Mouse (Mus musculus) liver, adult 2 months (tissue): ENCODE results near the gene Prrt3. TPM values are rescaled to one million over a fixed set of nuclear protein-coding genes. Genes with fewer than 3 reads are reported as not detected.

Experiments used
- DNase-seq: peaks from one replicate; pipeline ENCODE4 v3.0.0-alpha.2; 2011; ENCODE audit warnings: low read depth, low spot score; ENCODE audit errors: extremely low read depth
- H3K27ac ChIP-seq: fragments of 200-500 bp; replicated peaks from 2 replicates; pipeline ENCODE4 v1.5.1; 2012; ENCODE audit warnings: low read depth, mild to moderate bottlenecking, control low read depth, inconsistent platforms, low read length; ENCODE audit not compliant: insufficient read depth
- H3K27me3 ChIP-seq: fragments of 200-500 bp; 2 replicates; pipeline ENCODE4 v1.6.1; 2012; ENCODE audit warnings: mild to moderate bottlenecking, moderate library complexity, low read length, inconsistent platforms; ENCODE audit not compliant: control insufficient read depth, insufficient read depth
- H3K36me3 ChIP-seq: fragments of 200-500 bp; 2 replicates; pipeline ENCODE4 v1.6.1; 2012; ENCODE audit warnings: low read length, inconsistent platforms; ENCODE audit not compliant: control insufficient read depth, insufficient read depth
- H3K4me1 ChIP-seq: fragments of 200-500 bp; 2 replicates; pipeline ENCODE4 v1.6.1; 2011; ENCODE audit warnings: low read length; ENCODE audit not compliant: control insufficient read depth, insufficient read depth
- H3K4me3 ChIP-seq: fragments of 200-500 bp; 2 replicates; pipeline ENCODE4 v1.5.1; 2011; ENCODE audit warnings: low read depth, mild to moderate bottlenecking, control low read depth, low read length, moderate library complexity; ENCODE audit not compliant: insufficient read depth
- H3K79me2 ChIP-seq: fragments of 200-500 bp; 2 replicates; pipeline ENCODE4 v1.6.1; 2012; ENCODE audit warnings: inconsistent platforms, mild to moderate bottlenecking, low read length, moderate library complexity; ENCODE audit not compliant: control insufficient read depth, insufficient read depth
- H3K9ac ChIP-seq: fragments of 200-500 bp; 2 replicates; pipeline ENCODE4 v1.6.1; 2012; ENCODE audit warnings: low read depth, mild to moderate bottlenecking, control low read depth, inconsistent platforms, low read length
- CTCF ChIP-seq: fragments of 200-500 bp; IDR thresholded peaks from 2 replicates; pipeline ENCODE4 v1.5.1; 2011; ENCODE audit warnings: low read depth, low read length, control low read depth
- POLR2A ChIP-seq: fragments of 200-500 bp; IDR thresholded peaks from 2 replicates; pipeline ENCODE4 v1.6.1; 2011; ENCODE audit warnings: low read length, control low read depth; ENCODE audit not compliant: insufficient read depth; ENCODE audit errors: extremely low read depth
- WGBS: fragments of 180-500 bp; shearing (Covaris S2); methylation state at CpG from one replicate; pipeline ENCODE4 v1.1.7; 2018; 5-methylcytosine and 5-hydroxymethylcytosine counted together
- polyA plus RNA-seq: library from polyadenylated mRNA; depleted of rRNA; stranded (reverse); fragments of >200 nt; gene quantifications from 2 replicates; pipeline ENCODE4 v1.2.3, GENCODE M21; 2012; rRNA removed
- total RNA-seq: library from RNA; depleted of rRNA; stranded (reverse); fragments of >200 nt; gene quantifications from 2 replicates; pipeline ENCODE4 v1.2.3, GENCODE M21; 2014; rRNA removed

Gene Prrt3
- total RNA-seq, result under 0.01 TPM in 1 of 2 replicates, not detected in the other
- polyA plus RNA-seq, result not detected in 2 replicates

DNA sequence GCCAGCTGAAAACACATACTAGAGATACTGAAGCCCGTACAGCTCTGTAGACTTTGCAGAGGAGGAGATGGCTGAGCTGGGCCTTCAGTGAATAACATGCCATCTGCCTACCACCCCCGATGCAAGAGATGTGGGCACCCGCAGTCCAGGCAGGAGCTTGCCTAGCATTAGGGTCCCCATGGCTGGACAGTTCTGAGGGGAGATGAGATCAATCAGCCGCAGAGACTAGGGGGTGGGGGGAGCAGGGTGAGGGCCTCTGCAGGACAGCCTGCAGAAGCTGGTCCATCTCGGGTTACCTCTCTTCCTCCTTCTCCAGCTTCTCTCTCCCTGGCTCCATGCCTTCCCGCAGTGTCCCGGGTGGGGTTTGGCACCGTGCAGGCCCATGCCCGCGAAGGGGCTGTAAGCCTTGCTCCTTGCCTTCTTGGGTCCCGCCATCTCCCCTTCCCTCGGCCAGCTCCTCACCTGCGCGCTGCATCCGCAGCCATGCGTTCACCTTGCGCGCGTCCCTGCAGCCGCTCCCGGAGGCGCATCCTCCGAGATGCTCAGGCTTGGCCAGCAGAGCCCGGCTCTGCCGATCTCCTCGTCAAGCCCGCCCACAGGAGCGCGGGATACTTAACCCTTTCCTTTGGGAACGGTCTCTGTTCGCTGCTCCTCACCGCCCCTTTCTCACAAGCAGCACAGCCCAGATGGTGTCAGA is at the start of gene Prrt3:
Gene Prrt3 (minus strand): TSS at position 544 of the 697 bp plus-strand sequence.
- Histone ChIP-seq H3K36me3 (no peaks in the 10 kb centered on the region), H3K27ac (no peak within 1 kb of the TSS), H3K9ac (no peak within 1 kb of the TSS), H3K27me3 (peaks cover 7% of the 10 kb centered on the region; the same call in 1 of the 2 replicates), H3K4me3 (no peak within 1 kb of the TSS), H3K4me1 (no peaks in the 10 kb centered on the region), H3K79me2 (no peaks in the 10 kb centered on the region)
- 8% methylated on average over 32 of the region's 32 CpGs for WGBS
- DNase-seq, result no peak
- no peak for TF ChIP-seq POLR2A
- TF ChIP-seq CTCF, result no peak

DNA sequence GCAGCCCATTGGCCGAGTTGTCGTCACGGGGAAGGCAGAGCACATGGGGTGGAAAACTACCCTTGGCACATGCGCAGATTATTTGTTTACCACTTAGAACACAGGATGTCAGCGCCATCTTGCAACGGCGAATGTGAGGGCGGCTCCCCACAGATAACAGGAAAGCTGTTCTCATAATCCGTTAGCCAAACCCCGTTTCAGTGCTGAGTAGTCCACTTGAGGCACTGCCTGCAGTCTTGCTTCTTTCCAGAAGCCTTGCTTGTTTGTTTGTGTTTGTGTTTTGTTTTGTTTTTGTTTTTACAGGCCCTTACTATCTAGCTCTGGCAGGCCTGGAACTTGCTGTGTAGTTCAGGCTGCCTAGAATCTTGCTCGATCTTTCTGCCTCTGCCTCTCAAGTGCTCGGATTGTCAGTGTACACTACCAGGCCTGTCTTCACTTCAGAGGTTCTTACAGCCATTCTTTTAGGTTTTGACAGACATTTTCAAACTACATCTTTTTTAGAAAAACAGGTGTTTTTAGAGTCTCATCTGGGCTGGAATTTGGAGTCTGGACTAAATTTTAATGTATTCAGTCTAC is 42.3 kb upstream of the Prrt3 start:
- no peaks in the 10 kb centered on the region for H3K36me3 ChIP-seq

DNA sequence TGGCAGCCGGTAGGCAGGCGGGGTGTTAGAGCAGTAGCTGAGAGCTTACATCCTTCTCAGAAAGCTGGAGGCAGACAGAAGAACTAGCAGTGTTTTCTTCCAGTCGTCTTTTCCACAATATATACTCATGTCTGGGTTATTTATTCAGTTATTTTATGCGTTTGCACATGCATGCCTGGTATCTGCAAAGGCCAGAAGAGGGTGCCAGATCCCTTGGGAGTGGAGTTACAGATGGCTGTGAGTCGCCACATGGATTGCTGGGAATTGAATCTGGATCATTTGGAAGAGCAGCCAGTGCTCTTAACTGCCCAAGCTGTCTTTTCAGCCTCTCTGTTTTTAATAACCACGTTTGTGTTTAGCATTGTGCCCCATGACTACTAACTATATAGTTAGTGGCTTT is 39.9 kb upstream of the Prrt3 start:
- 89% methylated on average over 6 of the region's 6 CpGs for WGBS
- Histone ChIP-seq H3K4me1 (no peaks in the 10 kb centered on the region), H3K27ac (no peak overlapping the region), H3K79me2 (no peaks in the 10 kb centered on the region), H3K27me3 (no peaks in the 10 kb centered on the region), H3K36me3 (no peaks in the 10 kb centered on the region), H3K4me3 (no peak overlapping the region), H3K9ac (no peak overlapping the region)
- no peak for TF ChIP-seq POLR2A
- no peak for TF ChIP-seq CTCF
- DNase-seq, result no peak

More for the DNA sequence above, 42.3 kb upstream of the Prrt3 start:
- Histone ChIP-seq H3K79me2 (no peaks in the 10 kb centered on the region), H3K4me3 (no peak overlapping the region), H3K27ac (no peak overlapping the region), H3K9ac (no peak overlapping the region), H3K27me3 (no peaks in the 10 kb centered on the region), H3K4me1 (no peaks in the 10 kb centered on the region)
- DNase-seq, result no peak
- no peak for TF ChIP-seq POLR2A
- no peak for TF ChIP-seq CTCF
- WGBS, result 89% methylated on average over 9 of the region's 12 CpGs

DNA sequence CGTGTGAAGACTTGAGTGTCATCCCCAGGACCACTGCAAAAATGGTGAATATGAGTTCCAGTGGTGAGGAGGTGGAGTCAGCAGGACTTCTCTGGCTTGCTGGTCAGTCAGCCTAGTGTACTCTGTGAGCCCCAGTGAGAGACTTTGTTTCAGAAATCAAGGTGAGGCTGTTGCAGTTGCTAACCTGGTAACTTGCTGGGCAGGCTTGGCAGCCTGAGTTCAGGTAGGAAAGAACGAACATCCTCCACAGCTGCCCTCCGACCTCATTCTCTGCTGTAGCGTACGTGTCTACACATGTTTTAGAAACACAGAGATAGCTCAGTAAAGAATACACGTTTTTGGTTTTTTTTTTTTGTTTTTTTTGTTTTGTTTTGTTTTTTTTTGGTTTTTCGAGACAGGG is 33.2 kb upstream of the Prrt3 start:
- TF ChIP-seq CTCF, result no peak
- TF ChIP-seq POLR2A, result no peak
- Histone ChIP-seq H3K36me3 (no peaks in the 10 kb centered on the region), H3K27ac (no peak overlapping the region), H3K9ac (no peak overlapping the region), H3K79me2 (peaks cover 8% of the 10 kb centered on the region; the same call in 1 of the 2 replicates), H3K4me1 (peaks cover 4% of the 10 kb centered on the region), H3K27me3 (no peaks in the 10 kb centered on the region), H3K4me3 (no peak overlapping the region)
- 86% methylated on average over 7 of the region's 7 CpGs for WGBS
- DNase-seq, result no peak

DNA sequence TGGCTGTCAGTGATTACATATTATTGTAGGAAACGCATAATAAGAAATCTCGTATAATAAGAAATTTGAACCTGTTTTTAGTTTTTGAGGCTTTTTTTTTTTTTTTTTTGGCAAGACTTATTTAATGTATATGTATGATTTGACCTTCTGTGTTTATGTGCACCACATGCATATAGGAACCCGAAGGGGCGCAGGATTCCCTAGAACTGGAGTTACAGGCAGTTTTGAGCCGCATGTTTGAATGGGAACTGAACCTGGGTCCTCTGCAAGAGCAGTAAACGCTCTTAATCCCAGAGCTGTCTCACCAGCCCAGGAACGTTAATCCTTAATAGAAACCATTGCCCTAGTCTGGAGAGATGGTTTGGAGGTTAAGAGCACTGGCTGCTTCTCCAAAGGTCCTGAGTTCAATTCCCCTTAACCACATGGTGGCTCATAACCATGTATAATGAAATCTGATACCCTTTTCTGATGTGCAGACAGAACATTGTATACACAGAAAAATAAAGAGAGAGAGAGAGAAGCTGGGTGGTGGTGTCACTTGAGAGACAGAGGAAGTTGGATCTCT is 30.2 kb upstream of the Prrt3 start:
- H3K4me3 ChIP-seq, result peak overlapping the region; percentile 93
- H3K9ac ChIP-seq, result no peak overlapping the region
- no peak for DNase-seq
- 8% methylated on average over 7 of the region's 7 CpGs for WGBS
- H3K27ac ChIP-seq, result no peak overlapping the region
- H3K27me3 ChIP-seq, result no peaks in the 10 kb centered on the region
- TF ChIP-seq POLR2A (no peak), CTCF (no peak)
- H3K4me1 ChIP-seq, result peaks cover 7% of the 10 kb centered on the region
- H3K79me2 ChIP-seq, result peaks cover 14% of the 10 kb centered on the region; the same call in 1 of the 2 replicates
- H3K36me3 ChIP-seq, result no peaks in the 10 kb centered on the region; the same call in 1 of the 2 replicates
